Mouse (Mus musculus) sigmoid colon, adult 10 weeks (tissue): ENCODE measurements around the gene Cnbp. TPM values are rescaled to one million over a fixed set of nuclear protein-coding genes. Genes with fewer than 3 reads are reported as not detected.

Experiments used
- polyA plus RNA-seq: library from polyadenylated mRNA; stranded (reverse); fragments of 350-450 nt; fragmentation: Illumina TruSeq; extraction: RNeasy Lipid Tissue Mini Kit (QIAGEN cat#74804); gene quantifications from one replicate; pipeline ENCODE4 v1.2.3, GENCODE M21; 2014; ENCODE audit warnings: low read depth, low replicate concordance

The Cnbp gene
- 698 TPM for polyA plus RNA-seq

GRCm38 (mm10) chr6:87850900-87851614 lies at the start of gene Cnbp:
Gene Cnbp (minus strand): TSS chr6:87851106.

GRCm38 (mm10) chr6:87887594-87888233 lies 36.8 kb upstream of the Cnbp start, which contains the start of gene Copg1:
Gene Copg1 (plus strand): TSS chr6:87887814.

GRCm38 (mm10) chr6:87838551-87839197 lies 12.2 kb downstream of the Cnbp start, which contains the start of gene Isy1:
Gene Isy1 (minus strand): TSS chr6:87838798.

GRCm38 (mm10) chr6:87835695-87836094 lies 15.2 kb downstream of the Cnbp start, which contains the start of gene Gm45140:
Gene Gm45140 (minus strand): TSS chr6:87835795.

GRCm38 (mm10) chr6:87811675-87812338 lies 39.1 kb downstream of the Cnbp start, which contains the start of gene Rab43:
Gene Rab43 (minus strand): TSS chr6:87812164.

Other genes starting within 250 kb of the Cnbp start
- gene Aplf, start 178.9 kb downstream of the Cnbp start, polyA plus RNA-seq = 13.8 TPM
- gene Efcc1, start 120.2 kb downstream of the Cnbp start, polyA plus RNA-seq = not detected
- not detected for gene Gp9, start 73.0 kb downstream of the Cnbp start, polyA plus RNA-seq
- gene Rab43, start 38.9 kb downstream of the Cnbp start, polyA plus RNA-seq = 15.5 TPM
- not detected for gene Gm45140, start 15.3 kb downstream of the Cnbp start, polyA plus RNA-seq
- gene Isy1, start 12.3 kb downstream of the Cnbp start, polyA plus RNA-seq = 19.4 TPM
- gene Copg1, start 36.7 kb upstream of the Cnbp start, polyA plus RNA-seq = 27.1 TPM
- 7.0 TPM for gene Hmces, start 62.8 kb upstream of the Cnbp start, polyA plus RNA-seq
- not detected for gene H1fx, start 130.5 kb upstream of the Cnbp start, polyA plus RNA-seq
- 290 TPM for gene Rab7, start 194.2 kb upstream of the Cnbp start, polyA plus RNA-seq
- 114 TPM for gene Rpn1, start 233.4 kb upstream of the Cnbp start, polyA plus RNA-seq